ENCODE assay signal across 7 mouse cellular contexts in genomic region chr1:168426900-168427299, GRCm38 (mm10). TPM values are rescaled to one million over a fixed set of nuclear protein-coding genes. Genes with fewer than 3 reads are reported as not detected.
DNase-seq lines count a peak whose midpoint lies in the region; ATAC-seq and TF ChIP-seq lines count a peak whose summit lies in the region.

No protein-coding gene starts in this region.

- TF ChIP-seq POLR2A in lung, adult 2 months (IDR thresholded peaks at IDR 0.05; ENCODE audit: borderline replicate concordance, extremely low read depth, low read depth, low read length), result no peak
- no peak for TF ChIP-seq POLR2A in olfactory bulb, adult 2 months (IDR thresholded peaks at IDR 0.05; ENCODE audit: insufficient read depth, low read depth, low read length)

- peak overlapping the region; percentile 46 for H3K4me3 ChIP-seq in lung, adult 2 months (replicated peaks; ENCODE audit: extremely low read depth, low read depth, low read length)
- H3K4me3 ChIP-seq in forebrain, embryonic 14.5 days (ENCODE audit: low read depth, low read length), result peak overlapping the region; percentile 78
- peak overlapping the region; percentile 20 for H3K4me3 ChIP-seq in intestine, embryonic 16.5 days (ENCODE audit: low read length)
- H3K4me3 ChIP-seq in olfactory bulb, adult 2 months (ENCODE audit: insufficient read depth, low read depth, low read length), result peak overlapping the region; percentile 53

- peak overlapping the region; percentile 99 for H3K9ac ChIP-seq in forebrain, embryonic 14.5 days (ENCODE audit: low read length)
- H3K9ac ChIP-seq in intestine, embryonic 16.5 days (ENCODE audit: low read depth, low read length), result 0 out of 2 replicates have a peak overlapping the region, but pooled peaks have one; percentile 29

- ATAC-seq in forebrain, embryonic 14.5 days, result no peak
- no peak for ATAC-seq in intestine, embryonic 16.5 days

- H3K27me3 ChIP-seq in forebrain, embryonic 14.5 days (replicated peaks; ENCODE audit: control insufficient read depth, insufficient read depth, low read length), result no peaks in the 10 kb centered on the region
- H3K27me3 ChIP-seq in intestine, embryonic 16.5 days (replicated peaks; ENCODE audit: control insufficient read depth, insufficient read depth, low read length), result no peaks in the 10 kb centered on the region

- no peak for TF ChIP-seq CTCF in lung, adult 2 months (IDR thresholded peaks at IDR 0.05; ENCODE audit: insufficient read depth, low read length)
- no peak for TF ChIP-seq CTCF in olfactory bulb, adult 2 months (IDR thresholded peaks at IDR 0.05; ENCODE audit: insufficient read depth, low read depth, low read length)

- no peaks in the 10 kb centered on the region for H3K9me3 ChIP-seq in forebrain, embryonic 14.5 days (replicated peaks; ENCODE audit: control insufficient read depth, low read length)
- no peaks in the 10 kb centered on the region for H3K9me3 ChIP-seq in intestine, embryonic 16.5 days (ENCODE audit: control insufficient read depth, low read length)

- no peaks in the 10 kb centered on the region; the same call in 1 of the 2 replicates for H3K4me1 ChIP-seq in lung, adult 2 months (ENCODE audit: control insufficient read depth, insufficient read depth, low read length)
- peaks cover 32% of the 10 kb centered on the region for H3K4me1 ChIP-seq in forebrain, embryonic 14.5 days (ENCODE audit: control insufficient read depth, insufficient read depth, low read length)
- peaks cover 6% of the 10 kb centered on the region for H3K4me1 ChIP-seq in intestine, embryonic 16.5 days (ENCODE audit: control insufficient read depth, insufficient read depth, low read length)
- peaks cover 11% of the 10 kb centered on the region for H3K4me1 ChIP-seq in olfactory bulb, adult 2 months (ENCODE audit: control insufficient read depth, insufficient read depth, low read length)

- no peak for DNase-seq in lung, adult 2 months
- DNase-seq in lung, postnatal 4 days, result no peak
- no peak for DNase-seq in forebrain, embryonic 14.5 days (ENCODE audit: low spot score)
- DNase-seq in thymus, postnatal 36 days, result no peak
- no peak for DNase-seq in adrenal gland, postnatal 25 days

- H3K4me2 ChIP-seq in forebrain, embryonic 14.5 days (ENCODE audit: low read length), result peak overlapping the region; percentile 79
- H3K4me2 ChIP-seq in intestine, embryonic 16.5 days (ENCODE audit: low read depth, low read length), result peak overlapping the region; percentile 46

- peaks cover 6% of the 10 kb centered on the region; the same call in 1 of the 2 replicates for H3K36me3 ChIP-seq in forebrain, embryonic 14.5 days (ENCODE audit: control insufficient read depth, insufficient read depth, low read length)
- H3K36me3 ChIP-seq in intestine, embryonic 16.5 days (ENCODE audit: control insufficient read depth, insufficient read depth, low read length), result no peaks in the 10 kb centered on the region

- peak overlapping the region; percentile 81 for H3K27ac ChIP-seq in forebrain, embryonic 14.5 days (ENCODE audit: low read depth, low read length)
- no peak overlapping the region for H3K27ac ChIP-seq in intestine, embryonic 16.5 days (ENCODE audit: low read length)
- peak overlapping the region; percentile 99 for H3K27ac ChIP-seq in olfactory bulb, adult 2 months (ENCODE audit: insufficient read depth, low read depth, low read length)

- 43% methylated on average over 9 of the region's 9 CpGs for WGBS in lung, adult 2 months
- 13% methylated on average over 9 of the region's 9 CpGs for WGBS in forebrain, embryonic 14.5 days
- WGBS in intestine, embryonic 16.5 days, result 35% methylated on average over 9 of the region's 9 CpGs
- 12% methylated on average over 9 of the region's 9 CpGs for WGBS in olfactory bulb, adult 2 months

RNA-seq across cellular contexts. Expression of gene Pbx1, which starts 5.2 kb away (rescaled TPM):
- polyA plus RNA-seq in lung, adult 2 months (2012; rRNA removed), result 45.2 and 56.8 TPM in 2 replicates
- 66.7 and 76.8 TPM in 2 replicates for polyA plus RNA-seq in forebrain, embryonic 14.5 days (2014; fragmentation: Nextera tagmentation; extraction: Ambion mirVana)
- polyA plus RNA-seq in intestine, embryonic 16.5 days (2015; fragmentation: Nextera tagmentation; extraction: Ambion mirVana), result 16.4 and 17.2 TPM in 2 replicates
- 133 and 332 TPM in 2 replicates for polyA plus RNA-seq in olfactory bulb, adult 2 months (2012; ENCODE audit: insufficient read depth, insufficient read length, low replicate concordance, missing spikeins)
- total RNA-seq in adrenal gland, postnatal 25 days (2021), result 194 and 198 TPM in 2 replicates

Comparison
In these comparisons a context has a peak if more than half of its experiments do, and no peak if none do; other contexts are left out.
1. H3K4me3 ChIP-seq: peak in every context shown above with its lines; median percentile 78 in forebrain, embryonic 14.5 days; 53 in olfactory bulb, adult 2 months; 46 in lung, adult 2 months; 20 in intestine, embryonic 16.5 days.